Mouse (Mus musculus) CH12.LX (cell line): ENCODE measurements around the gene Pak4. TPM values are rescaled to one million over a fixed set of nuclear protein-coding genes. Genes with fewer than 3 reads are reported as not detected.

ENCODE experiments used
- DNase-seq: peaks from one replicate; pipeline ENCODE4 v3.0.0-alpha.2; 2013; ENCODE audit errors: extremely low read depth
- H3K27ac ChIP-seq: 2 replicates; pipeline ENCODE4 v1.5.1; 2012; ENCODE audit warnings: low read depth, mild to moderate bottlenecking, control low read depth, moderate library complexity; ENCODE audit not compliant: insufficient read depth
- H3K27me3 ChIP-seq: replicated peaks from 2 replicates; pipeline ENCODE3; 2012; ENCODE audit warnings: inconsistent platforms
- H3K36me3 ChIP-seq, 2 experiments: replicated peaks in 1 of 2; 2 replicates each; pipeline versions ENCODE3 to v1.6.1; 2012; ENCODE audit warnings: inconsistent platforms in 1 of 2, low read length in 1 of 2, mild to moderate bottlenecking in 1 of 2, mixed read lengths in 1 of 2, moderate library complexity in 1 of 2; ENCODE audit not compliant: control insufficient read depth in 1 of 2, insufficient read depth in 1 of 2
- H3K4me1 ChIP-seq, 2 experiments: 2 replicates each; pipeline ENCODE4 v1.6.1; 2012; ENCODE audit warnings: inconsistent platforms in 1 of 2, moderate library complexity in 1 of 2; ENCODE audit not compliant: insufficient read depth in 2 of 2, control insufficient read depth in 1 of 2
- H3K4me2 ChIP-seq: 2 replicates; pipeline ENCODE4 v1.6.1; 2012; ENCODE audit warnings: low read depth, mild to moderate bottlenecking, control low read depth; ENCODE audit not compliant: poor library complexity, insufficient read depth, severe bottlenecking
- H3K4me3 ChIP-seq, 3 experiments: fragments of 150-350 bp in 1 of 3; sonication (generic) in 1 of 3; replicated peaks in 1 of 3; 2 replicates each; pipeline versions ENCODE3 to v1.5.1; 2011 to 2012; ENCODE audit warnings: low read depth in 2 of 3, low read length in 2 of 3, mild to moderate bottlenecking in 2 of 3, moderate library complexity in 2 of 3, control low read depth in 1 of 3, improper control_type of control experiment in 1 of 3, inconsistent platforms in 1 of 3, mixed read lengths in 1 of 3; ENCODE audit not compliant: poor library complexity in 1 of 3
- H3K79me2 ChIP-seq: replicated peaks from 2 replicates; pipeline ENCODE4 v1.6.1; 2012; ENCODE audit warnings: mild to moderate bottlenecking, moderate library complexity; ENCODE audit not compliant: control insufficient read depth, poor library complexity, insufficient read depth, severe bottlenecking; ENCODE audit errors: extremely low read depth
- H3K9ac ChIP-seq: 2 replicates; pipeline ENCODE4 v1.6.1; 2012; ENCODE audit warnings: low read depth, mild to moderate bottlenecking, control low read depth, moderate library complexity; ENCODE audit not compliant: insufficient read depth
- H3K9me3 ChIP-seq: replicated peaks from 2 replicates; pipeline ENCODE3; 2012; ENCODE audit warnings: low read length, inconsistent platforms, mixed read lengths
- CHD1 ChIP-seq: IDR thresholded peaks from 2 replicates; pipeline ENCODE4 v1.6.1; 2012; ENCODE audit warnings: low read depth, low read length, improper control_type of control experiment, inconsistent platforms
- CHD2 ChIP-seq: IDR thresholded peaks from 2 replicates; pipeline ENCODE4 v1.6.1; 2011; ENCODE audit warnings: low read length, improper control_type of control experiment
- E2F4 ChIP-seq: IDR thresholded peaks from 2 replicates; pipeline ENCODE4 v1.6.1; 2011; ENCODE audit warnings: low read depth, low read length, improper control_type of control experiment; ENCODE audit not compliant: insufficient replicate concordance
- EP300 ChIP-seq: IDR thresholded peaks from 2 replicates; pipeline ENCODE4 v1.6.1; 2011; ENCODE audit warnings: low read length, improper control_type of control experiment
- ETS1 ChIP-seq: conservative IDR thresholded peaks from 2 replicates; pipeline ENCODE4 v1.6.1; 2012; ENCODE audit warnings: low read depth, mild to moderate bottlenecking, inconsistent platforms, low read length, improper control_type of control experiment, moderate library complexity
- HCFC1 ChIP-seq: IDR thresholded peaks from 2 replicates; pipeline ENCODE4 v1.6.1; 2012; ENCODE audit warnings: low read depth, mild to moderate bottlenecking, inconsistent platforms, low read length, improper control_type of control experiment
- JUN ChIP-seq: IDR thresholded peaks from 2 replicates; pipeline ENCODE4 v1.6.1; 2011; ENCODE audit warnings: low read depth, mild to moderate bottlenecking, low read length, improper control_type of control experiment, moderate library complexity; ENCODE audit not compliant: insufficient read depth
- KAT2A ChIP-seq: IDR thresholded peaks from 2 replicates; pipeline ENCODE4 v1.6.1; 2012; ENCODE audit warnings: low read length, improper control_type of control experiment, inconsistent platforms; ENCODE audit not compliant: insufficient replicate concordance
- MEF2A ChIP-seq: IDR thresholded peaks from 2 replicates; pipeline ENCODE4 v1.6.1; 2014; ENCODE audit warnings: low read depth, mild to moderate bottlenecking, inconsistent platforms, low read length, improper control_type of control experiment, borderline replicate concordance
- MXI1 ChIP-seq: IDR thresholded peaks from 2 replicates; pipeline ENCODE4 v1.6.1; 2011; ENCODE audit warnings: mild to moderate bottlenecking, low read depth, low read length, improper control_type of control experiment
- MYC ChIP-seq: IDR thresholded peaks from 2 replicates; pipeline ENCODE4 v1.6.1; 2011; ENCODE audit warnings: low read depth, mild to moderate bottlenecking, improper control_type of control experiment, low read length
- NELFE ChIP-seq: IDR thresholded peaks from 2 replicates; pipeline ENCODE4 v1.6.1; 2011; ENCODE audit warnings: low read depth, low read length, improper control_type of control experiment
- PAX5 ChIP-seq: IDR thresholded peaks from 2 replicates; pipeline ENCODE4 v1.6.1; 2012; ENCODE audit warnings: low read length, inconsistent platforms, mixed read lengths
- RAD21 ChIP-seq: IDR thresholded peaks from 2 replicates; pipeline ENCODE4 v1.6.1; 2011; ENCODE audit warnings: low read depth, mild to moderate bottlenecking, low read length, improper control_type of control experiment, moderate library complexity
- SMC3 ChIP-seq: IDR thresholded peaks from 2 replicates; pipeline ENCODE4 v1.6.1; 2011; ENCODE audit warnings: low read depth, low read length, improper control_type of control experiment
- UBTF ChIP-seq: IDR thresholded peaks from 2 replicates; pipeline ENCODE4 v1.6.1; 2012; ENCODE audit warnings: low read depth, mild to moderate bottlenecking, inconsistent platforms, low read length, improper control_type of control experiment, moderate library complexity
- USF2 ChIP-seq: conservative IDR thresholded peaks from 2 replicates; pipeline ENCODE4 v1.6.1; 2011; ENCODE audit warnings: low read depth, low read length, improper control_type of control experiment
- ZC3H11A ChIP-seq: IDR thresholded peaks from 2 replicates; pipeline ENCODE4 v1.6.1; 2012; ENCODE audit warnings: low read depth, mild to moderate bottlenecking, inconsistent platforms, low read length, improper control_type of control experiment
- ZMIZ1 ChIP-seq: IDR thresholded peaks from 2 replicates; pipeline ENCODE4 v1.6.1; 2012; ENCODE audit warnings: low read depth, mild to moderate bottlenecking, inconsistent platforms, low read length, improper control_type of control experiment
- dilution Hi-C: fragments of 300-500 bp; cut with MboI; formaldehyde crosslinking; loops from 2 replicates; pipeline ENCODE4 v1.14.3; 2020; ENCODE audit warnings: low sequenced_read_pairs; ENCODE audit not compliant: extremely low pct_unique_long_range_greater_than_20kb, extremely low pct_ligation_motif_present
- in situ Hi-C: fragments of 300-500 bp; cut with MboI; formaldehyde crosslinking; loops from 3 replicates; pipeline ENCODE4 v1.14.3; 2019; ENCODE audit warnings: low sequenced_read_pairs, low pct_ligation_motif_present, low pct_unique_long_range_greater_than_20kb, mixed read lengths
- polyA plus RNA-seq: library from polyadenylated mRNA; unstranded; fragments of >175 nt; gene quantifications from 2 replicates; pipeline ENCODE4 v1.2.1, GENCODE M21; 2012; ENCODE audit warnings: low read depth; ENCODE audit not compliant: insufficient read length
- total RNA-seq, 2 experiments: library from RNA; depleted of rRNA; stranded (reverse); fragments of 300-350 nt in 1 of 2; fragments of >200 nt in 1 of 2; gene quantifications; 2 replicates each; pipeline ENCODE4 v1.2.3; 2012 to 2014

Gene Pak4
- total and polyA plus RNA-seq, 3 experiments = 7.5 to 11.2 (median 8.3) TPM

GRCm38 (mm10) chr7:28634128-28634527, 36.1 kb upstream of the Pak4 start:
- no peaks in the 10 kb centered on the region for H3K79me2 ChIP-seq
- H3K27me3 ChIP-seq = peaks cover 5% of the 10 kb centered on the region
- H3K4me1 ChIP-seq = no peaks in the 10 kb centered on the region
- dilution Hi-C loops (no loop called here), in situ Hi-C loops (no loop called here)
- no peak overlapping the region for H3K9ac ChIP-seq
- H3K4me2 ChIP-seq = no peak overlapping the region
- TF ChIP-seq USF2 (no peak), CHD2 (no peak), KAT2A (no peak), MEF2A (no peak), HCFC1 (no peak), CHD1 (no peak), PAX5 (no peak), UBTF (no peak), SMC3 (no peak), RAD21 (no peak), MYC (no peak)
- H3K27ac ChIP-seq = no peak overlapping the region
- no peak overlapping the region for H3K4me3 ChIP-seq
- DNase-seq = no peak
- no peaks in the 10 kb centered on the region for H3K9me3 ChIP-seq
- H3K36me3 ChIP-seq = no peaks in the 10 kb centered on the region

- Histone ChIP-seq H3K79me2 (no peaks in the 10 kb centered on the region), H3K4me1 (no peaks in the 10 kb centered on the region), H3K9me3 (no peaks in the 10 kb centered on the region), H3K36me3 (no peaks in the 10 kb centered on the region), H3K4me2 (no peak within 1 kb of the TSS), H3K9ac (no peak within 1 kb of the TSS), H3K27me3 (peaks cover 9% of the 10 kb centered on the region), H3K4me3 (no peak within 1 kb of the TSS), H3K27ac (no peak within 1 kb of the TSS)
- dilution Hi-C loops = no loop called here
- DNase-seq = no peak
- in situ Hi-C loops = no loop called here
- TF ChIP-seq ZC3H11A = no peak
- no peak for TF ChIP-seq SMC3
- TF ChIP-seq RAD21 = no peak
- TF ChIP-seq NELFE = no peak
- TF ChIP-seq HCFC1 = no peak
- no peak for TF ChIP-seq JUN
- no peak for TF ChIP-seq ETS1
- TF ChIP-seq MXI1 = no peak
- TF ChIP-seq EP300 = no peak
- no peak for TF ChIP-seq KAT2A
- no peak for TF ChIP-seq ZMIZ1
- no peak for TF ChIP-seq E2F4
Observed at GRCm38 (mm10) chr7:28631073-28631472, 33.1 kb upstream of the Pak4 start, which contains the start of gene Acp7. Acp7 (minus strand) TSS chr7:28631332.
